Mouse (Mus musculus) hindbrain, embryonic 12.5 days (tissue): ENCODE measurements around the gene Kif2c. TPM values are rescaled to one million over a fixed set of nuclear protein-coding genes. Genes with fewer than 3 reads are reported as not detected.

ENCODE experiments used
- ATAC-seq: fragments of 200-750 bp; cut with Nextera tagmentation; 2 replicates; pipeline ENCODE4 v1.8.0; 2017; ENCODE audit warnings: moderate TSS enrichment; ENCODE audit not compliant: low FRiP score
- H3K27ac ChIP-seq: fragments of 300-500 bp; sonication (generic); 2 replicates; pipeline ENCODE4 v1.5.1; 2016; ENCODE audit warnings: mild to moderate bottlenecking
- H3K27me3 ChIP-seq: fragments of 300-500 bp; sonication (generic); 2 replicates; pipeline ENCODE4 v1.6.1; 2016; ENCODE audit warnings: mild to moderate bottlenecking
- H3K36me3 ChIP-seq: fragments of 300-500 bp; sonication (generic); 2 replicates; pipeline ENCODE4 v1.6.1; 2016; ENCODE audit warnings: mild to moderate bottlenecking
- H3K4me1 ChIP-seq: fragments of 300-500 bp; sonication (generic); 2 replicates; pipeline ENCODE4 v1.6.1; 2016
- H3K4me2 ChIP-seq: fragments of 300-500 bp; sonication (generic); replicated peaks from 2 replicates; pipeline ENCODE4 v1.6.1; 2016; ENCODE audit warnings: mild to moderate bottlenecking
- H3K4me3 ChIP-seq: fragments of 300-500 bp; sonication (generic); 2 replicates; pipeline ENCODE4 v1.5.1; 2016; ENCODE audit warnings: mild to moderate bottlenecking
- H3K9ac ChIP-seq: fragments of 300-500 bp; sonication (generic); 2 replicates; pipeline ENCODE4 v1.6.1; 2016; ENCODE audit warnings: mild to moderate bottlenecking, moderate library complexity
- H3K9me3 ChIP-seq: fragments of 300-500 bp; sonication (generic); replicated peaks from 2 replicates; pipeline ENCODE4 v1.6.1; 2016; ENCODE audit warnings: mild to moderate bottlenecking
- WGBS: fragments of 180-500 bp; shearing (Covaris S2); methylation state at CpG from one replicate; pipeline ENCODE4 v1.1.7; 2016; 5-methylcytosine and 5-hydroxymethylcytosine counted together
- microRNA-seq: library from miRNA; unstranded; fragments of <30 nt; microRNA quantifications from one replicate; pipeline ENCODE4, GENCODE M21; 2017
- polyA plus RNA-seq: library from polyadenylated mRNA; unstranded; fragments of >200 nt; fragmentation: Nextera tagmentation; extraction: Ambion mirVana; gene quantifications from 2 replicates; pipeline ENCODE4 v1.2.1, GENCODE M21; 2016

The Kif2c gene
- polyA plus RNA-seq, 1 experiment from 2014 or later, result 55.6 TPM

DNA sequence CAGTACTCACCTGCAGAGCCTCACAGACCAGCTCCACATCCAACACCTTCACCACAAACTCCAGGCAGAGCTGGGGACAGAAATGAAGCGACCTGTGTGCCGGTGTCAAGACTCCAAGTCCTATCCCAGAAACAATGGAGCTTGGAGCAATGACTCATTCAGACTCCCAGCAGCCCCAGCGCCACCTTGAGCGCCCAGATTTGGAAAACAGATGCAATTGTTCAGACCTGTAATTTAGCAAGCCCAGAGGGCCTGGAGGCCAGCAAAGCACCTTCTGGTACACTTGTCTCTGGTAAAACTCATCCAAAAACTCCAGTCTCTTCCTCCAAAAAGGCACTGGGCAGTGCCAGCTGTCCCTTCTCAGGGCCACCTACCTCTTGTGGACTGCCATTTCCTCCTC, 60.2 kb downstream of the Kif2c start:
- no peak for ATAC-seq
- no peak overlapping the region for H3K4me2 ChIP-seq
- H3K27ac ChIP-seq, result no peak overlapping the region
- no peaks in the 10 kb centered on the region for H3K36me3 ChIP-seq
- H3K9ac ChIP-seq, result no peak overlapping the region
- WGBS, result 91% methylated on average over 4 of the region's 4 CpGs
- H3K4me1 ChIP-seq, result peaks cover 35% of the 10 kb centered on the region
- no peak overlapping the region for H3K4me3 ChIP-seq
- H3K9me3 ChIP-seq, result no peaks in the 10 kb centered on the region
- H3K27me3 ChIP-seq, result no peaks in the 10 kb centered on the region

DNA sequence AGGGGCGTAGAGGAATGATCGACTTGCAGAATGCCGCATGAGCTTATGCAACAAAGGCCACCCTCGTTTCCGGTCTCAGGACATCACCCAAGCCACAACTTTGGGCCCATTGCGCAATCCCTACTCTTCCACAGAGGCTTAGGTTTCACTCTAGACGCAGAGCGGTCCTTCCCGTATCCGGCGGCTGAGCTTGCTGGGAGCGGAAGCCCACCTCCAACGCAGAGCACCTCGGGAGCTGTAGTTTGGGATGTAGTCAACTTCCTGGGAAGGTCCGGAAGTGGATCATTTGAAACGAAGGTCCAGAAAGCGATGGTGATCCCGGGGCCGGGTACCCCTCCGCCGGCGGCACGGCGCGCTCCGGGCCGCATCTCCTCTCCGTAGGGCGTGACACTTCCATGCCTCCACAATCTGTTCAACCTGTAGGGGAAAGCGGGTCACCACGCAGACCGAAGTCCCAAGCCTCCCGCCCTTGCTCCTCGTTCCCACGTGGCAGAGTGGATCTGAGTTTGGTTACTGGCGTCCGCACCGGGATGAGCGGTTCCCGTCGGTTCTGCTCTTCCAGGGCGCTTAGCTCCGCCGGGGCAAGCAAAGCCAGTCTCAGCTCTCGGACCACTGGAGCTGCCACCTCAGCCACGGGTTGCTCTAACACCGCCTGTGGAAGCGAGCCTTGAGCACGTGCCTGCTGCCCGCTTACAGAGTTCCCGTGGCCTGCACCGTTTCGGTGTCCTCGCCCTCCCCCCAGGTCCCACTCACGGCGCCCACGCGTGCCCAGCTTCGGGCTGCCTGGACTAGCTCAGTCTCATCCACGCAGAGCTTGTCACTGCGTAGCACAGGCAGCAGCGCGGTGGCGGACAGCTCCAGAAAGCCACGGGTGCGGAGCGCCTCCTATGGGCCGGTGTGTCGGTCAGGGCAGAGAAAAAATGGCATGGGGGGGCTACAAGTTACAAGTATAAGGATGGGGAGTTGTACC, 61.7 kb downstream of the Kif2c start:
- ATAC-seq, result peak; percentile 92
- Histone ChIP-seq H3K9me3 (no peaks in the 10 kb centered on the region), H3K27me3 (no peaks in the 10 kb centered on the region), H3K4me1 (peaks cover 27% of the 10 kb centered on the region), H3K27ac (peak overlapping the region; percentile 92), H3K4me2 (peak overlapping the region; percentile 99), H3K9ac (peak overlapping the region; percentile 77), H3K4me3 (peak overlapping the region; percentile 60), H3K36me3 (no peaks in the 10 kb centered on the region)
- under 1% methylated on average over 69 of the region's 69 CpGs for WGBS

DNA sequence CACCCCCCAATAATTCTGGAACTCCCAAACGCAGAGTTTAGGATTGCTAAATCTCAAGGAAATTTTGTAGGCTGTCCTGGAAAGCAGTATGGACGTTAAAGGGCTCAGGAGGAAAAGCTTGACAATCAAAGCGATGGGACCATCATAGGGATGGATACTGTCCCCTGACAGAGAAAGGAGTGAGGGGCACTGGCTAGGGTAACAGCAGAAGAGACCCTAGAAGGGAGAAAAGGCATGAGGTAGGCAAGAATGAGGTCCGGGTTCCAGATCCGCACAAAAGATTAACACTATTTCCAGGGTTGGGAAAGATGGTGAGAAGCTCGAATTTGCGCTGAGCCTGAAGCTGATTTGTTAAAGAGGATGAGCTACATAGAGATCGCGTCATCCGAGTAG, 62.4 kb downstream of the Kif2c start:
- Histone ChIP-seq H3K4me1 (peaks cover 20% of the 10 kb centered on the region), H3K27ac (peak overlapping the region; percentile 92), H3K27me3 (no peaks in the 10 kb centered on the region), H3K4me2 (peak overlapping the region; percentile 99), H3K36me3 (no peaks in the 10 kb centered on the region), H3K4me3 (peak overlapping the region; percentile 60), H3K9me3 (no peaks in the 10 kb centered on the region), H3K9ac (peak overlapping the region; percentile 77)
- 9% methylated on average over 10 of the region's 10 CpGs for WGBS
- ATAC-seq, result peak; percentile 40

DNA sequence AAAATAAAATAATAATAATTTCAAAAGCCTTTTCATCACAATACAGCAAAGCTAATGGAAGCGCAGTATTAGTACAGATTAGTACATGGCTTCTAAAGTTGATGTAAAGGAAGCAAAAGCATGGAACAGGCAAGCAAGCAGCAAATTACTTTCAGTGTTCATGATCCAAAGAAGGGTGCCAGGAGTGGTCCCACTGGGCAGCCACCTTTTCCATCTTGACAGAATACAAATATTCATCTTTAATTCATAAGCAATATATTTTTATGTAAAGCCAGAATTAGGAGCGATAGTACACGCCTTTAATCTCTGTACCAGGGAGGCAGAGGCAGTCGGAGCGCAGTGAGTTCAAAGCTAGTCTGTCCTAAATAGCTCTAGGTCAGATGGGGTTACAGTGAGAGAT, 62.8 kb downstream of the Kif2c start:
- Histone ChIP-seq H3K9ac (peak overlapping the region; percentile 77), H3K27ac (peak overlapping the region; percentile 92), H3K4me3 (peak overlapping the region; percentile 60), H3K4me1 (peaks cover 16% of the 10 kb centered on the region), H3K36me3 (peaks cover 4% of the 10 kb centered on the region), H3K9me3 (no peaks in the 10 kb centered on the region), H3K27me3 (no peaks in the 10 kb centered on the region), H3K4me2 (peak overlapping the region; percentile 99)
- 75% methylated on average over 5 of the region's 5 CpGs for WGBS
- ATAC-seq, result peak; percentile 15; the same call in 1 of the 2 replicates

DNA sequence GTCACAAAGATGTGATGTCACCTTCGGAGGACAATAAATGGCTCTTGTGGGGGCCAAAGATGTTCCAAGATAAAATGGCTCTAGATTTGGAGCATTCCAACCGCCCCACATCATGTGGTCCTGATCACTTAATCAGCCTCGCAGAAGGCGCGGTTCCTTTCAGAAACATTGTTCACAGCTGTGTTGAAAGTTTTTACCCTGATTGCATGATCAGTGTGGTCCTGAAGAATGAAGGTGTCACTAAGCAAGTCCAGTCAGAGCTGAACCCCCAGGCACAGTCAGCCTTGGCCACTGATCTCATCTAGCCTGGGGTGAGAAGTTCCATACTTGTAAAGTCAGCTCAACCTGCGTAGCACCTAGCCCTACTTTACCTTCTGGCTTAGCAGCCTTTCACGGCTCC, 64.5 kb downstream of the Kif2c start:
- Histone ChIP-seq H3K27ac (no peak overlapping the region), H3K36me3 (peaks cover 7% of the 10 kb centered on the region), H3K9me3 (no peaks in the 10 kb centered on the region), H3K4me1 (peaks cover 11% of the 10 kb centered on the region), H3K4me3 (no peak overlapping the region), H3K27me3 (no peaks in the 10 kb centered on the region), H3K4me2 (no peak overlapping the region), H3K9ac (no peak overlapping the region)
- WGBS, result 94% methylated on average over 7 of the region's 7 CpGs
- ATAC-seq, result no peak

DNA sequence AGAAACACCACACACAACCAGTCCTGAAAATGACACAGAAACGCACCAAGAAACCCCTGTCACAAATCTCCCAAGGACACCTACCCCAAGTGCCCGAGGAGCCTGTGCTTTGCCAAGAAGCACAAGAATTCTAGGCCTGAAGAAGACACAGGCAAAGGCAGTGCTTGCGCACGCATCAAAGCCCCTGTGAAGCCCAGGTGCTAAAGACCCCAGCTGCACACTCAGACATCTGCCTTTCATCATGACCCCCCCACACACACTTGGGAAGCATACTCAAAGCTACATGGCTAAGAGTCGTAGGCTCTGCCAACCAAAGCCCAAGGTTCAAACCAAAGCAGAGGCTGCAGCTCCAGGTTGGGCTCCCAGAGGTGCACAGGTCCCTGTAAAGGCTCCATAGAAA, 66.8 kb downstream of the Kif2c start:
- Histone ChIP-seq H3K4me1 (peaks cover 5% of the 10 kb centered on the region), H3K4me3 (no peak overlapping the region), H3K9me3 (no peaks in the 10 kb centered on the region), H3K4me2 (no peak overlapping the region), H3K9ac (no peak overlapping the region), H3K27ac (no peak overlapping the region), H3K36me3 (peaks cover 13% of the 10 kb centered on the region), H3K27me3 (no peaks in the 10 kb centered on the region)
- 88% methylated on average over 5 of the region's 5 CpGs for WGBS
- no peak for ATAC-seq

DNA sequence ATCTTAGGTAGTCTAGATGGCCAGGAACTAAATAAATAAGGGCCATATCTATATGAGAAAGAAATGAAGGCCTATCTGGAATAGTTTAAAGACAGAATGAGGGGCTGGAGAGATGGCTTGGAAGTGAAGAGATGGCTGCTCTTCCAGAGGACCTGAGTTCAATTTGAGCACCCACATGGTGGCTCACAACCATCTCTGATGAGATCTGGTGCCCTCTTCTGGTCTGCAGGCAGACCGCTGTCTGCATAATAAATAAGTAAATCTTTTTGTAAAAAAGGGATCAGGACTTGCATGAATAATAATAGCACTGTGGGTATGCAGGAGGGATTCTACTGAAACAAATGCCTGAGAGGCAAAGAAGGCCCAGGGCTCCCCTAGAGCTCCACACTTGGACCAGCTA, 69.2 kb downstream of the Kif2c start:
- H3K4me2 ChIP-seq, result no peak overlapping the region
- ATAC-seq, result no peak
- no peak overlapping the region for H3K9ac ChIP-seq
- H3K27ac ChIP-seq, result no peak overlapping the region
- no peaks in the 10 kb centered on the region for H3K4me1 ChIP-seq
- no peaks in the 10 kb centered on the region for H3K9me3 ChIP-seq
- WGBS, result 84% methylated on average over 1 of the region's 1 CpGs
- no peaks in the 10 kb centered on the region for H3K27me3 ChIP-seq
- no peak overlapping the region for H3K4me3 ChIP-seq
- H3K36me3 ChIP-seq, result peaks cover 24% of the 10 kb centered on the region

DNA sequence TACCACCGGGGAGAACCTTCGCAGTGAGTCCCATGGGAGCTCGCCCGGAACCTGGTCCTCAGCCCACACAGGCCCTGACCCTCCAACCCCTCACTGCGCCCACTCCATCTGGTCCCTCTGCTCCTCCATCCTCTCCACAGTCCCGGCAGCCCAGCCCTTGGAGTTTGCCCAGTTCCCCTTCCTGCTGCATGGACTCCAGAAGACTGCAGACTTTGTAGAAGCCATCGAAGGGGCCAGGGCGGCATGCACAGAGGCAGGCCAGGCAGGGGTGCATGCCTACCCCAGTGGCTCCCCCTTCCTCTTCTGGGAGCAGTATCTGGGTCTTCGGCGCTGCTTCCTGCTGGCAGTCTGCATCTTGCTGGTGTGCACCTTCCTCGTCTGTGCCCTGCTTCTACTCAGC, 71.5 kb downstream of the Kif2c start:
- WGBS, result 93% methylated on average over 11 of the region's 11 CpGs
- H3K9me3 ChIP-seq, result no peaks in the 10 kb centered on the region
- no peak overlapping the region for H3K4me3 ChIP-seq
- no peak overlapping the region for H3K27ac ChIP-seq
- H3K4me2 ChIP-seq, result no peak overlapping the region
- H3K4me1 ChIP-seq, result no peaks in the 10 kb centered on the region
- no peak for ATAC-seq
- peaks cover 32% of the 10 kb centered on the region for H3K36me3 ChIP-seq
- H3K27me3 ChIP-seq, result no peaks in the 10 kb centered on the region
- H3K9ac ChIP-seq, result no peak overlapping the region

DNA sequence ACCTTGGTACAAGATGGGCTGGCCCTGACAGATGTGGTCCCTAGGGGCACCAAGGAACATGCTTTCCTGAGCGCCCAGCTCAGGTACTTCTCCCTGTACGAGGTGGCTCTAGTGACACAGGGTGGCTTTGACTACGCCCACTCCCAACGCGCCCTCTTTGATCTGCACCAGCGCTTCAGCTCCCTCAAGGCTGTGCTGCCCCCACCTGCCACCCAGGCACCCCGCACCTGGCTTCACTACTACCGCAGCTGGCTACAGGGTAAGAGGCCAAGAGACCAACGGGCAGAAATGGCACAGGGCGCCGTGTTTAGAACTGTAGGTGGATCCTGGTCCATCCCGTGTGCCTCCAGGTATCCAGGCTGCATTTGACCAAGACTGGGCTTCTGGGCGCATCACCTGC, 72.2 kb downstream of the Kif2c start:
- Histone ChIP-seq H3K9ac (no peak overlapping the region), H3K9me3 (no peaks in the 10 kb centered on the region), H3K27ac (no peak overlapping the region), H3K4me1 (0 out of 2 replicates have a peak, but pooled peaks cover 2% of the 10 kb centered on the region), H3K27me3 (no peaks in the 10 kb centered on the region), H3K4me2 (no peak overlapping the region), H3K36me3 (peaks cover 32% of the 10 kb centered on the region), H3K4me3 (no peak overlapping the region)
- WGBS, result 90% methylated on average over 13 of the region's 13 CpGs
- no peak for ATAC-seq

Small RNA genes lying within 50 kb of the gene (microRNA-seq; reads per million reads assigned to microRNA genes)
- gene Gm22398, result not detected

Other genes with a start within 250 kb of the Kif2c start
- gene Urod, start 188.2 kb downstream of the Kif2c start, polyA plus RNA-seq, result 87.5 and 90.2 TPM in 2 replicates
- 20.2 and 20.6 TPM in 2 replicates for gene Hectd3, start 187.3 kb downstream of the Kif2c start, polyA plus RNA-seq
- 41.5 and 47.4 TPM in 2 replicates for gene Eif2b3, start 163.2 kb downstream of the Kif2c start, polyA plus RNA-seq
- gene Ptch2, start 86.6 kb downstream of the Kif2c start, polyA plus RNA-seq, result 4.5 and 5.9 TPM in 2 replicates
- gene Btbd19, start 56.9 kb downstream of the Kif2c start, polyA plus RNA-seq, result 4.0 and 4.5 TPM in 2 replicates
- 0.34 TPM in 1 of 2 replicates, not detected in the other for gene Tctex1d4, start 55.8 kb downstream of the Kif2c start, polyA plus RNA-seq
- gene Plk3, start 48.7 kb downstream of the Kif2c start, polyA plus RNA-seq, result 26.4 and 29.6 TPM in 2 replicates
- gene Rps8, start 26.4 kb downstream of the Kif2c start, polyA plus RNA-seq, result 588 and 618 TPM in 2 replicates
- gene Tmem53, start 69.3 kb upstream of the Kif2c start, polyA plus RNA-seq, result 9.0 and 9.6 TPM in 2 replicates
- 0.78 and 1.3 TPM in 2 replicates for gene Armh1, start 69.5 kb upstream of the Kif2c start, polyA plus RNA-seq